Mouse (Mus musculus): Measurements from ENCODE around the gene Liph. TPM values are rescaled to one million over a fixed set of nuclear protein-coding genes. Genes with fewer than 3 reads are reported as not detected.

The Liph gene
- polyA plus RNA-seq, 1 experiment from 2014 or later, result 0.30 TPM

DNA sequence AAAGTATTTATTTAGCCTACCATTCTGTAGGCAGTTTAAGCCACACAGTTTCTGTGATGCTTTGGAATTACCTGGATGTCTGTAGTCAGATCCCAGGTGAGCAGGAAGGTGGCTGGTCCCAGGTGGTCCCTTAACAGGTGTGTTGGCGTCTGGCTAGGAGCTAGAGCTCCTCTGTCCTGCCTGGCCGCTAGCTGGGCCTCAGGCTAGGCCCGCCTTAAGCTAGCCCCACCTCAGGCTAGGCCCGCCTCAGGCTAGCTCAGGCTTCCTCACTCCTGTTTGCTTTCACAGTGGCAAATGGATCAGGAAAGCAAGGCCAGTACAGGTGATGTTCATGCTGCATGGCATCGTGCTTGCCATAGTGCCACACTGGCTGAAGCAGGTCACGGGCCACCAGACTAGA lies 88.6 kb downstream of the Liph start:
- no peak for TF ChIP-seq CTCF (IDR thresholded peaks at IDR 0.05)
- POLR2A ChIA-PET, result no interaction called here
- H3K27me3 ChIP-seq, result no peaks in the 10 kb centered on the region
- DNase-seq (ENCODE audit: low read depth, low spot score), result no peak
- in situ Hi-C loops (cut with MboI; ENCODE audit: low pct_unique_long_range_greater_than_20kb), result no loop called here
- ATAC-seq, result no peak
- CTCF ChIA-PET, result no interaction called here

DNA sequence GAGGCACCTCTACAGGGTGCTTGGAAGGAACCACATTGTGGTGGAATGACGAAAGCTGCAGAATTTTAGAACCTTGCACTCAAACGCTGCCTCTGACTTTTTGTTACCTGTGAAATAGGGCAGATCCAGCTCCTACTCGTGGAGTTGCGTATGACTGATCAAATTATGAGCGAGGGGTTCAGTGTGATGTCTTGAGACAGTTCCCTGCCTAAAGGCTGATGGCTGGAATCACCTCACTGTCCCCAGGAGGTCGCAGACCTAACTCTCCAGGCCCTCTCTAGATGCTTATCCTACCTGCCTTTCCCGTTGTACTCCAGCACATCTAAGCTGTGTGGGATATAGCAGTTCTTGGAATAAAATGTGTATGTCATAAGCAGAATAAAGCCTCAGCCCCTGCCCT lies 89.5 kb downstream of the Liph start:
- DNase-seq (ENCODE audit: low read depth, low spot score) (no peak), ATAC-seq (no peak)
- H3K27me3 ChIP-seq, result no peaks in the 10 kb centered on the region
- TF ChIP-seq CTCF (IDR thresholded peaks at IDR 0.05), result no peak
- in situ Hi-C loops (cut with MboI; ENCODE audit: low pct_unique_long_range_greater_than_20kb), result no loop called here
- ChIA-PET CTCF (no interaction called here), POLR2A (interaction anchor here (1.0 kb wide), 1 partner anchor 21 kb away, joined by 3 read pairs; no protein-coding TSS in a partner anchor)

DNA sequence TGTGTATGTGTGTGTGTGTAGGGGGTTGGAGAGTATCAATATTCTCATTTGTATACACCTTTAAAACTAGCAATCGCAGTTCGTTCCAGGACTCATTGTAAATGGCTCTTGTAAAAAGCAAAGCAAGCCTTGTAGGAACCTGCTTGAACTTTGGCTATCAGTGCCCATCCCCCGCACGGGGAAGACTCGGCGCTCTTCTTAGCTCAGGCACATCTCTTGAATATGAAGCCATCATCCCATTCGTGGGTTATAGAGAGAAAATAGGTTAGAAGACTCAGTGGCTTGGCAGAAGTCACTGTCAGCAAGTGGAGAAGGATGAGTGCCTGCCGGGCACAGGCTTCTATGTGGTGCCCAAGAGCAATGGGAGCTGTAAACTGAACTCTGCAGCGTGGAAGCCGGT lies 90.8 kb downstream of the Liph start:
- ChIA-PET CTCF (interaction anchor here (1.4 to 2.5 kb wide), 2 partner anchors 11 to 48 kb away, joined by 3 to 6 read pairs; no protein-coding TSS in a partner anchor), POLR2A (no interaction called here)
- no peaks in the 10 kb centered on the region for H3K27me3 ChIP-seq
- DNase-seq (ENCODE audit: low read depth, low spot score) (no peak), ATAC-seq (no peak)
- no peak for TF ChIP-seq CTCF (IDR thresholded peaks at IDR 0.05)
- in situ Hi-C loops (cut with MboI; ENCODE audit: low pct_unique_long_range_greater_than_20kb), result no loop called here

Other genes starting within 250 kb of the Liph start
- 0.08 TPM for gene Ehhadh, start 207.9 kb downstream of the Liph start, polyA plus RNA-seq (2021)
- 0.83 TPM for gene Map3k13, start 201.3 kb downstream of the Liph start, polyA plus RNA-seq (2021)
- gene Tmem41a, start 48.1 kb downstream of the Liph start, polyA plus RNA-seq (2021), result 11.2 TPM
- 35.3 TPM for gene Senp2, start 13.8 kb upstream of the Liph start, polyA plus RNA-seq (2021)
- gene Igf2bp2, start 167.6 kb upstream of the Liph start, polyA plus RNA-seq (2021), result 30.7 TPM

All from Patski (cell line).